Mouse (Mus musculus) MEL (cell line): ENCODE measurements around the gene Wnt3. TPM values are rescaled to one million over a fixed set of nuclear protein-coding genes. Genes with fewer than 3 reads are reported as not detected.

Experiments
- DNase-seq: peaks from one replicate; pipeline ENCODE4 v3.0.0; 2011; ENCODE audit warnings: low read depth, low spot score
- H3K27ac ChIP-seq: 2 replicates; pipeline ENCODE4 v1.5.1; 2012; ENCODE audit warnings: low read depth, mild to moderate bottlenecking, control low read depth, low read length, moderate library complexity; ENCODE audit not compliant: control insufficient read depth
- H3K27me3 ChIP-seq, 2 experiments: fragments of 150-350 bp in 1 of 2; sonication (generic) in 1 of 2; 2 replicates each; pipeline ENCODE4 v1.6.1; 2012; ENCODE audit warnings: low read length in 2 of 2, mild to moderate bottlenecking in 2 of 2, improper control_type of control experiment in 1 of 2, moderate library complexity in 1 of 2; ENCODE audit not compliant: insufficient read depth in 2 of 2, control insufficient read depth in 1 of 2
- H3K36me3 ChIP-seq, 2 experiments: 2 replicates each; pipeline ENCODE4 v1.6.1; 2012 to 2014; ENCODE audit warnings: low read length in 2 of 2, improper control_type of control experiment in 1 of 2, inconsistent platforms in 1 of 2, mild to moderate bottlenecking in 1 of 2; ENCODE audit not compliant: insufficient read depth in 2 of 2, control insufficient read depth in 1 of 2
- H3K4me1 ChIP-seq, 2 experiments: fragments of 150-350 bp in 1 of 2; sonication (generic) in 1 of 2; 2 replicates each; pipeline ENCODE4 v1.6.1; 2012; ENCODE audit warnings: low read length in 2 of 2, improper control_type of control experiment in 1 of 2, mild to moderate bottlenecking in 1 of 2; ENCODE audit not compliant: insufficient read depth in 2 of 2, control insufficient read depth in 1 of 2
- H3K4me3 ChIP-seq, 2 experiments: fragments of 150-350 bp in 1 of 2; sonication (generic) in 1 of 2; 2 replicates each; pipeline ENCODE4 v1.5.1; 2012; ENCODE audit warnings: low read depth in 2 of 2, low read length in 2 of 2, mild to moderate bottlenecking in 2 of 2, moderate library complexity in 2 of 2, control low read depth in 1 of 2, improper control_type of control experiment in 1 of 2; ENCODE audit not compliant: control insufficient read depth in 1 of 2, insufficient read depth in 1 of 2
- H3K79me2 ChIP-seq: 2 replicates; pipeline ENCODE4 v1.6.1; 2012; ENCODE audit warnings: mild to moderate bottlenecking, low read length, moderate library complexity; ENCODE audit not compliant: control insufficient read depth, poor library complexity, insufficient read depth
- H3K9ac ChIP-seq: 2 replicates; pipeline ENCODE4 v1.6.1; 2012; ENCODE audit warnings: low read depth, mild to moderate bottlenecking, control low read depth, low read length, moderate library complexity; ENCODE audit not compliant: control insufficient read depth, poor library complexity, severe bottlenecking
- H3K9me3 ChIP-seq: fragments of 150-350 bp; sonication (generic); replicated peaks from 2 replicates; pipeline ENCODE4 v1.6.1; 2012; ENCODE audit warnings: mild to moderate bottlenecking, low read length, improper control_type of control experiment, moderate library complexity; ENCODE audit not compliant: insufficient read depth
- CTCF ChIP-seq, 3 experiments: IDR thresholded peaks in 2 of 3; conservative IDR thresholded peaks in 1 of 3; 2 replicates each; pipeline ENCODE4 v1.5.1; 2011 to 2012; ENCODE audit warnings: low read length in 3 of 3, low read depth in 2 of 3, mild to moderate bottlenecking in 2 of 3, improper control_type of control experiment in 1 of 3, inconsistent platforms in 1 of 3, mixed read lengths in 1 of 3, moderate library complexity in 1 of 3; ENCODE audit not compliant: control insufficient read depth in 1 of 3, insufficient read depth in 1 of 3, poor library complexity in 1 of 3, severe bottlenecking in 1 of 3
- E2F4 ChIP-seq: IDR thresholded peaks from 2 replicates; pipeline ENCODE4 v1.6.1; 2011; ENCODE audit warnings: low read depth, low read length, improper control_type of control experiment, borderline replicate concordance
- ELF1 ChIP-seq: IDR thresholded peaks from 2 replicates; pipeline ENCODE4 v1.6.1; 2014; ENCODE audit warnings: low read depth, mild to moderate bottlenecking, inconsistent platforms, low read length, improper control_type of control experiment, moderate library complexity
- GATA1 ChIP-seq: IDR thresholded peaks from 2 replicates; pipeline ENCODE4 v1.6.1; 2011; ENCODE audit warnings: low read depth, low read length, improper control_type of control experiment
- HCFC1 ChIP-seq: IDR thresholded peaks from 2 replicates; pipeline ENCODE4 v1.6.1; 2012; ENCODE audit warnings: low read depth, mild to moderate bottlenecking, inconsistent platforms, low read length, improper control_type of control experiment, moderate library complexity
- JUND ChIP-seq: IDR thresholded peaks from 2 replicates; pipeline ENCODE4 v1.6.1; 2011; ENCODE audit warnings: low read depth, mild to moderate bottlenecking, improper control_type of control experiment, low read length
- MAFK ChIP-seq: IDR thresholded peaks from 2 replicates; pipeline ENCODE4 v1.6.1; 2011; ENCODE audit warnings: low read depth, mild to moderate bottlenecking, low read length, improper control_type of control experiment, borderline replicate concordance
- MAX ChIP-seq: IDR thresholded peaks from 2 replicates; pipeline ENCODE4 v1.6.1; 2011; ENCODE audit warnings: low read length, improper control_type of control experiment
- MAZ ChIP-seq: IDR thresholded peaks from 2 replicates; pipeline ENCODE4 v1.6.1; 2012; ENCODE audit warnings: low read depth, mild to moderate bottlenecking, inconsistent platforms, low read length, improper control_type of control experiment
- MEF2A ChIP-seq: IDR thresholded peaks from 2 replicates; pipeline ENCODE4 v1.6.1; 2014; ENCODE audit warnings: low read depth, mild to moderate bottlenecking, inconsistent platforms, low read length, improper control_type of control experiment; ENCODE audit not compliant: poor library complexity, insufficient replicate concordance, severe bottlenecking; ENCODE audit errors: extremely low read depth
- MXI1 ChIP-seq: IDR thresholded peaks from 2 replicates; pipeline ENCODE4 v1.6.1; 2011; ENCODE audit warnings: mild to moderate bottlenecking, low read depth, low read length, improper control_type of control experiment
- MYB ChIP-seq: IDR thresholded peaks from 2 replicates; pipeline ENCODE4 v1.6.1; 2011; ENCODE audit warnings: mild to moderate bottlenecking, low read depth, low read length, improper control_type of control experiment
- NRF1 ChIP-seq: IDR thresholded peaks from 2 replicates; pipeline ENCODE4 v1.6.1; 2014; ENCODE audit warnings: low read depth, mild to moderate bottlenecking, inconsistent platforms, low read length, improper control_type of control experiment, moderate library complexity; ENCODE audit not compliant: poor library complexity, insufficient read depth, severe bottlenecking
- POLR2A ChIP-seq, 2 experiments: IDR thresholded peaks; 2 replicates each; pipeline ENCODE4 v1.6.1; 2011 to 2012; ENCODE audit warnings: low read length in 2 of 2, mild to moderate bottlenecking in 2 of 2, control low read depth in 1 of 2, improper control_type of control experiment in 1 of 2, low read depth in 1 of 2, moderate library complexity in 1 of 2; ENCODE audit not compliant: control insufficient read depth in 1 of 2, insufficient read depth in 1 of 2, poor library complexity in 1 of 2
- RCOR1 ChIP-seq: IDR thresholded peaks from 2 replicates; pipeline ENCODE4 v1.6.1; 2012; ENCODE audit warnings: low read depth, mild to moderate bottlenecking, inconsistent platforms, low read length, improper control_type of control experiment
- SIN3A ChIP-seq: IDR thresholded peaks from 2 replicates; pipeline ENCODE4 v1.6.1; 2012; ENCODE audit warnings: low read length, improper control_type of control experiment, inconsistent platforms
- SMC3 ChIP-seq: IDR thresholded peaks from 2 replicates; pipeline ENCODE4 v1.6.1; 2011; ENCODE audit warnings: low read depth, low read length, improper control_type of control experiment
- TBP ChIP-seq: IDR thresholded peaks from 2 replicates; pipeline ENCODE4 v1.8.0; 2011; ENCODE audit warnings: low read depth, low read length, improper control_type of control experiment
- UBTF ChIP-seq: IDR thresholded peaks from 2 replicates; pipeline ENCODE4 v1.6.1; 2012; ENCODE audit warnings: low read depth, mild to moderate bottlenecking, inconsistent platforms, low read length, improper control_type of control experiment, moderate library complexity, borderline replicate concordance; ENCODE audit not compliant: insufficient read depth
- USF1 ChIP-seq: IDR thresholded peaks from 2 replicates; pipeline ENCODE4 v1.6.1; 2014; ENCODE audit warnings: low read depth, mild to moderate bottlenecking, inconsistent platforms, low read length, improper control_type of control experiment, moderate library complexity
- USF2 ChIP-seq, 2 experiments: IDR thresholded peaks; 2 replicates each; pipeline ENCODE4 v1.6.1; 2011 to 2012; ENCODE audit warnings: improper control_type of control experiment in 2 of 2, low read length in 2 of 2, borderline replicate concordance in 1 of 2, inconsistent platforms in 1 of 2, low read depth in 1 of 2, mild to moderate bottlenecking in 1 of 2; ENCODE audit not compliant: insufficient read depth in 1 of 2
- ZC3H11A ChIP-seq: IDR thresholded peaks from 2 replicates; pipeline ENCODE4 v1.6.1; 2012; ENCODE audit warnings: low read depth, mild to moderate bottlenecking, inconsistent platforms, low read length, improper control_type of control experiment
- ZKSCAN1 ChIP-seq: IDR thresholded peaks from 2 replicates; pipeline ENCODE4 v1.6.1; 2012; ENCODE audit warnings: low read depth, mild to moderate bottlenecking, inconsistent platforms, low read length, improper control_type of control experiment, moderate library complexity
- polyA plus RNA-seq, 2 experiments: library from polyadenylated mRNA; stranded (reverse) in 1 of 2; unstranded in 1 of 2; fragments of >175 nt in 1 of 2; fragments of >200 nt in 1 of 2; gene quantifications; 2 replicates each; pipeline versions ENCODE4 v1.2.1 to v1.2.4; 2012; ENCODE audit warnings: low replicate concordance in 2 of 2, low read depth in 1 of 2; ENCODE audit not compliant: insufficient read length in 2 of 2, insufficient read depth in 1 of 2, missing spikeins in 1 of 2
- total RNA-seq: library from RNA; depleted of rRNA; stranded (reverse); fragments of 300-350 nt; gene quantifications from 2 replicates; pipeline ENCODE4 v1.2.3, GENCODE M21; 2012

The Wnt3 gene
- total and polyA plus RNA-seq, 3 experiments: not detected

GRCm38 (mm10) chr11:103733961-103734360 lies 40.0 kb upstream of the Wnt3 start:
- Histone ChIP-seq H3K27me3 (no peaks in the 10 kb centered on the region), H3K9me3 (no peaks in the 10 kb centered on the region), H3K27ac (no peak overlapping the region), H3K79me2 (no peaks in the 10 kb centered on the region), H3K9ac (no peak overlapping the region), H3K36me3 (no peaks in the 10 kb centered on the region), H3K4me1 (no peaks in the 10 kb centered on the region), H3K4me3 (no peak overlapping the region)
- peak; percentile 9 for DNase-seq
- TF ChIP-seq HCFC1 (no peak), USF1 (no peak), TBP (no peak), MEF2A (no peak), NRF1 (no peak), ZC3H11A (no peak)

- Histone ChIP-seq H3K9me3 (no peaks in the 10 kb centered on the region), H3K4me3 (no peak overlapping the region), H3K9ac (no peak overlapping the region), H3K79me2 (no peaks in the 10 kb centered on the region), H3K4me1 (no peaks in the 10 kb centered on the region), H3K36me3 (no peaks in the 10 kb centered on the region), H3K27me3 (no peaks in the 10 kb centered on the region), H3K27ac (no peak overlapping the region)
- DNase-seq: no peak
- TF ChIP-seq ZKSCAN1 (no peak), POLR2A (IDR thresholded peaks at IDR 0.05; ENCODE audit: control insufficient read depth in 1 of 2, insufficient read depth in 1 of 2, low read depth in 1 of 2, low read length in 2 of 2, poor library complexity in 1 of 2) (no peak), NRF1 (no peak), SMC3 (no peak), MYB (no peak)
These were observed 39.4 kb upstream of the Wnt3 start for GRCm38 (mm10) chr11:103734411-103735045.

GRCm38 (mm10) chr11:103735046-103735781 lies 38.7 kb upstream of the Wnt3 start:
- H3K36me3 ChIP-seq: no peaks in the 10 kb centered on the region
- DNase-seq: no peak
- no peaks in the 10 kb centered on the region for H3K27me3 ChIP-seq
- no peaks in the 10 kb centered on the region for H3K4me1 ChIP-seq
- no peaks in the 10 kb centered on the region for H3K9me3 ChIP-seq
- no peaks in the 10 kb centered on the region for H3K79me2 ChIP-seq
- H3K9ac ChIP-seq: no peak overlapping the region
- TF ChIP-seq MXI1 (no peak), MAX (no peak), MEF2A (no peak), JUND (no peak), MAFK (no peak), RCOR1 (no peak), MAZ (no peak), USF2 (IDR thresholded peaks at IDR 0.05; ENCODE audit: borderline replicate concordance in 1 of 2, insufficient read depth in 1 of 2, low read depth in 1 of 2, low read length in 2 of 2) (no peak), POLR2A (IDR thresholded peaks at IDR 0.05; ENCODE audit: control insufficient read depth in 1 of 2, insufficient read depth in 1 of 2, low read depth in 1 of 2, low read length in 2 of 2, poor library complexity in 1 of 2) (no peak), ELF1 (no peak), UBTF (no peak), SIN3A (no peak), CTCF (IDR thresholded peaks at IDR 0.05 in 2 of 3, conservative IDR thresholded peaks at IDR 0.05 in 1 of 3; ENCODE audit: control insufficient read depth in 1 of 3, insufficient read depth in 1 of 3, low read depth in 2 of 3, low read length in 3 of 3, poor library complexity in 1 of 3, severe bottlenecking in 1 of 3) (no peak), GATA1 (no peak), E2F4 (no peak), ZC3H11A (no peak)
- H3K4me3 ChIP-seq: no peak overlapping the region
- H3K27ac ChIP-seq: no peak overlapping the region
